Mouse (Mus musculus) lung, postnatal 36 days (tissue): ENCODE measurements around the gene Epb41l3.

Experiments used
- DNase-seq: peaks from one replicate; pipeline ENCODE4 v3.0.0; 2022; ENCODE audit warnings: mixed read lengths

Epb41l3 gene

GRCm38 (mm10) chr17:69075501-69076237, at the start of gene Epb41l3:
TSS of gene Epb41l3 (plus strand) at chr17:69075683.
- peak; percentile 83 for DNase-seq

GRCm38 (mm10) chr17:69038760-69039675, 36.5 kb upstream of the Epb41l3 start:
- no peak for DNase-seq

DNA sequence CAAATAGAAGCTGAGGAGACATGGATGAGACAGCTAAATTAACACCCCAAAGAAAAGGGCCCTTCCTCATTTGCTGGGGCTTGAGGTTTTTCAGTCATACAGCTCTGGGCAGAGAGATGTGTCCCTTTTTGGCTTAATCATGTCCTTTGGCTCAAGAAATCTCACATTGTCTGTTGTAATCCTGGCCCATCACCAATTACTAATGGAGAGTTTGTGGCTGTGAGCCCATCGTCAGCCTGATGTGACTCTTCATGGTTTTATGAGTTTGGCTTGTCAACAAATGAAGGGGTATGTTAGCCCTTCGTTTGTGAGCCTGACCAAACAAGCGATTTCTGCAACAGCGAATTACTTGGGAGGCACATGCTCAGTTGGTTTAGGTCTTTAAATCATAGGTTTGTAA, 34.0 kb upstream of the Epb41l3 start:
- DNase-seq = no peak

GRCm38 (mm10) chr17:69048826-69049225, 26.7 kb upstream of the Epb41l3 start:
- DNase-seq = peak; percentile 4

DNA sequence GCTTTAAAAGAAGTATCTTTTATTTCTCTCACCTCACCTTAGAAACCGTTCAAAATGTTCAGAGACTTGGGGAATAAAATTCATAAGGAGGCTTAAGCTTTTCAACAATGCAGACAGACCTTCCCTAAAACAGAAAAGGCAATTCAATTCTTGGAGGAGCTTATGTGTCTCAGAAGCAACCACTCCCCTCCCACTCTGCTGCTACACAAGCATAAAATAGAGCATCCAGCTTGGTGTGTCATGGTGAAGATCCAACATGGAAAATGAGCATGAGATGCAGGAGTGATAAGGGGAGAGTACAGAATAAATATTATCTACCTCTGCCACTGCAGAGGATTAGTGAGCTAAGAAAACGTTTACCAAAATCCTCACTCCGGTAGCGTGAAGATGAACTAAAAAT, 21.5 kb upstream of the Epb41l3 start:
- no peak for DNase-seq

DNA sequence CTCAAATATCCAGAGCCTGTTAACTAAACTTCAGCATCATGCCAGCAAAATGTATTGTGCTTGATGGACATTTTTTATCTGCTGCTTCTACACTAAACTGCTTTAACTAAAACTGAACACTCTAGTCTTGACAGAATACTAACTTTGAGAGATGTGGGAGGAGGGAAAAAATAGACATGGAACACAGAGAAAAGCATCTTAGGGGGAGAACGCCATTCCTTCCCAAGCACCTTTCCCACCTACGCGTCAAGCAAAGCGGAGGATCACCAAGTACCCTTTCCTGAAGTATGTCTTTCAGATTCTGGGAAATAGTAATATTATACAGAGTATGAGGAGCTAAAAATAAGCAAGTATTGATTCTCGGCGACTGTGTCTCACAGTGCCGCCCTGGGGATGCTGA, 15.7 kb upstream of the Epb41l3 start:
- no peak for DNase-seq

- no peak for DNase-seq
Observed at GRCm38 (mm10) chr17:69060388-69060787, 15.1 kb upstream of the Epb41l3 start.

- no peak for DNase-seq
Observed at GRCm38 (mm10) chr17:69061883-69062745, 13.4 kb upstream of the Epb41l3 start.

DNA sequence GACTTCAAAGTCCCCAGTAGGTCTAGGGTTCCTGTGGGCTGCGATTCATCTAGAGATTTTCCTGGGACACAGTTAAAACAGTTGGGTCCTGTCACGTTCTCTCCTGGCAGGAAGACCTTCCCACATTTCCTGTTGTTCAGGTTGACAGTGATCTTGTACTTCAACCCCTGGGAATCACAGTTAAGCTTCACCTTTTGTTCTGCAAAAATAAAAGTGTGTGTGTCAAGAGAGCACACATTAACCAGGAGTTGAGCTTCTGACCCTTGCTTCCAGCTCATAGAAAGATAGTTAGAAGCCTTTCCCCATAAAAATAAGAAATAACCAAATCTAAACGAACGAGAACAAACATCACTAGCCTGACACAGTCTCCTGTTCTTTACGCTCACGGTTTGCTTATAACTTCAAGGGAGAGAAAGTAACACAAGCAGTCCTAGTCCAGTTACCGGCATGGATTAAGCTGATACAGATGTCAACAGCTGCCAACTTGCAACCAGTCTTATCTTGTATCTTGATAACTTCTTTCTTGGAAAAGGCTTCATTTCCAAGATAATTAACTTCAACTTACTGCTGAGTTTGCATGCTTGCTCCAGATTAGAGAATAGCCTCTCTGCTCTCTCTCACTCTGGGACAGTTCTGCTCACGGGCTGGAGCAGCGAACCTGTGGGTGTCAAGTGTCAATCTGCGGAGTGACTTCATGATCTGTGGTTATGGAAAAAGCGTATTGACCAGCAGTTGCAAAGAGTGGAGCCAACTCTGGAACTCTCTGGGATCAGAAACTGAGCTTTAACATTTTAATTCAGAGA, 7.3 kb upstream of the Epb41l3 start:
- DNase-seq = no peak

- DNase-seq = no peak
Observed at GRCm38 (mm10) chr17:69074095-69074494, 1.4 kb upstream of the Epb41l3 start.

DNA sequence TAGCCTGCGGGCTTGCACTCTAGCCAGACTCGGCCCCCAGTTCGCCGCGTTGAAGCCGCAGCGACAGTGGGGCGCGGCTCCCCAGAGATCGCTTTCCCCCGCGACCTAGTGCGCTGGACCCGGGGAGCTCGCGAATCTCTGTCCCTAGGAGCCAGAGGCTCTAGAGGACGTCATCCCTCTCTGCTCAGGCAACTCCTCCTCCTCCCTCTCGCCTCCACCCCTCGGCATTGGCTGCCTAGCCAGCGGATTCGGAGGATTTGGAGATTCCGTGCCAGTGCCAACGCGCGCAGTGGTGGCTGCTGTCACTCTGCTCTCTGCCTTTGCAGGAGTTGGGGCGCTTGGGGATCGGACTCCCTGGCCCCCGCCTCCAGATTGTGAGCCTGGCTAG, 749 bp downstream of the Epb41l3 start:
- peak; percentile 40 for DNase-seq

DNA sequence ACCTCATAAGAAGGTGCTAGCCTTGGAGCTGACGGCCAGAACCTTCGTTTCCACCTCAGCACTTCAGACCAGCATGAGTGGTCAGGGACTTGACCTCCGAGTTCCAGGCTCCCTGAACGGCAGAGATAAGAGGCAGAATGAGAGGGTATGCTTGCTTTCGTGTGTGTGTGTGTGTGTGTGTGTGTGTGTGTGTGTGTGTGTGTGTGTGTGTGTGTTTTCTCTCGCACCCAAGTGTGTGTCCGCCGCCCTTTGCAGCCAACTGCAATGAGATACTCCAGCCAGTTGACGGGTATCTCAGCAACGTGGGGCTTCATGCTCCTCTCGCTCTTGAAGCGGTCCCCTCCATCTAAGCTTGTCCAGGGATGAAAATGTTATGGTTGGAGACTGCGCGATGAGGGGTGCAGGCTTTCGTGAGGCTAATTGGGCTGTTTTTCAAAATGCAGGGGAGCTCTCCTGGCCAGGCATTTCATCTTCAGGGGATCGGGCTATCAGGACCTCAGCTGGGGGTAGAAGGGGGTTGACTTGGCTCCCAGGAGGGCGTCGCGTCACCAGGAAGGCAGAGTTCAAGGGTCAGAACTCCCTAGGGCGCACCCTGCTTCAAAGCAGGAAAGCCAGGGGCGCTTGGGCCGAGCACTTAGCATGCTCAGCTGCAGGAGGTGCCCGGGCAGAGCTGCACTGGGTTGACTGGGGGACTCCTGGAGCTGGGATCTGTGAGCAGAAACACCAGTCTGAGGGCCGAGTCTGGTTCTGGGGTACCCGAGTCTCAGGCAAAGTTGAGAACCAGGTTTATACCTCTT, 1.5 kb downstream of the Epb41l3 start:
- DNase-seq = no peak

GRCm38 (mm10) chr17:69077544-69077920, 2.0 kb downstream of the Epb41l3 start:
- no peak for DNase-seq

DNA sequence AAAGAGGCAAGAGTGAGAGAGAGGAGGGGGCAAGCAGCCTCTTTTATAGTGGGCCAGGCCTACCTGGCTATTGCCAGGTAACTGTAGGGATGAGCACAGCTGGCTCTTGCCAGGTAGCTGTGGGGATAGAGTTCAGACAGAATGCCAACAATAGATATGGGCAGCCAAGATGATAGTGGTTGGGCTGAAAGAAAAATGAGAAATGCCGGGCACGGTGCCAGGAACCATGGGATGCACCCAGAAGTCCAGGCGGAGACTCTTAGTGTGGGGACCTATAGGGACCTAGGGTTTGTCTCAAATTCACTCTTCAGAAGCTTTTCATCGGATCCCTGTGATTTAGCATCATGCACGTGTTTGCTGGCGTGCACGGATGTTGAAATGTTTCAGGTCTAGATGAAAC, 6.8 kb downstream of the Epb41l3 start:
- DNase-seq = no peak

- peak; percentile 29 for DNase-seq
Observed at GRCm38 (mm10) chr17:69091618-69092017, 16.1 kb downstream of the Epb41l3 start.

DNA sequence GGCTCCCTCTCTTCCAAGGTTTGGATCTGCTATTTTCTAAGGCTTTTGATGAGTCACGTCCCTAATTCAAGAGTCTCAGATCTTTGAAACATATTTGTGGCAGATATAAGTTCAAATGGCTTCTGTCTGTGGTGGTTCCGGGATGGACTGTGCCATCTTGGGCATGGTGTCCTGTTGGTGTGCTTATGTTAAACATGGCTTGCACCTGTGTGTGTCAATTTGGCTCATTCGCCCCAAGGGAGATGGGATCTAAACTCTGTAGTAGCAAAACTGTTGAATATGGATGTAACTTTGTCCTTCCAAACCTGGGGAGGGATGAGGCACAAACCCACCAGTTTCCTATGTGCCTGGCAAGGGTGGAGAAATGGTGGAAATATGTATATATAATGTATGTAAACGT, 21.6 kb downstream of the Epb41l3 start:
- DNase-seq = no peak

- no peak for DNase-seq
Observed at GRCm38 (mm10) chr17:69097955-69098354, 22.5 kb downstream of the Epb41l3 start.

- no peak for DNase-seq
Observed at GRCm38 (mm10) chr17:69103326-69103725, 27.8 kb downstream of the Epb41l3 start.

DNA sequence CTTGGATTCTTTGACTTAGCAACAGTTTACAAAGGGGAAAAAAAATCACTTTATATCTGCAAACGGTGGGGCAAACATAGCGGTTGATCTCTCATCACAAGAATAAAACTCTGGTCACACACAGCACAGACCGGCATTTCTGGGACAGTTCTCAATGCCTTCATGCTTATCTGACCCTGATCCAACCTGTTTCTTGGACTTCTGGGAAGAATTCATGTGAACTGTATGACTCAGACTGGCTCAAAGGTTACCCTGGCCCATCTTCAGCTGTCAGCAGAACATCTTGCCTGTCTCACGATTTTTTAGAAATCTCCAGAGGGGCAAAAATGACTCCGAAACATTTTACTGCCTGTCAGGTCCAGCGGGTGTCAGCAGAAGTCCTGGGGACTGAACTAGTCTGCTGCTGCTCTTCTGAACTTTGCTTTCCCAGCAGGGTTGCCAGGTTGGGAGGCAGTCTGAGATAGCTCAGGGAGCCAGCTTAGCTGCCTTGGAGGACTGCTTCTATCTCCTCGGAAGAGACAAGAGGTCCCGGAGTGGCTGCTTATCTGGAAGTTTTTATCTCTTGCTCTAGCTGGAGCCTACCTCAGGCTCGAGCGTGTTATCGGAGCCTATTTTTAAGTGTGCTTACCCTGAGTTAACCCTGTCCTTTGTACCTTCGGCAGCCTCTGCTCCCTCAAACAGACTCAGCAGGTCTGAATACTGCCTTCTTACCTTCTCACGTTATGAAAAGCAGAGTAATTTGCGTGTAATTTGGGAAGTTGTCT, 29.7 kb downstream of the Epb41l3 start:
- DNase-seq = no peak

DNA sequence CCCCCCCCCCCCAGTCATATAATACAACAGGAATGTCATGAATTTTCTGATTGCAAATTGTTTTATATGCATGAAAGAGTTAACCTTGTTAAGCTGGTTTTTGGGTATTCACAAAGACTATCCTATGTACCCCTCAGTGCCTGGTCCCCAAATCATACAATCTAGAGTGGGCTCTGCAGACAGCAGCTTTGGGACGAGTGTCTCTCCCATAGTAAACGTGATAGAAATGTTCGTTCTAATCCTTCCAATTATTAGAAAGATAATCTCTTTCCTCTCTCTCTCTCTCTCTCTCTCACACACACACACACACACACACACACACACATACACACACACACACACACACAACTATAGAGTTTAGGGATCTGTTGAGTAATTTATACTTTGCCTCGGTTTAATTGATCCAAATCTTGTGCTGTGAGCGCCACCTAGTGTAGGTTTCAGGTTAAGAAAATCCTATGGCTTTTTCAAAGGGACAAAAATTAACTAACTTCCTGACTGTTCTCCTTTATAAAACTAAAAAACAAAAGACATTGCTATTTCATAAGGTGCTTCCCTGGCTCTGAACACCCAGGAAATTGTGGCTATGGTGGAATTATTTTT, 30.4 kb downstream of the Epb41l3 start:
- peak; percentile 78 for DNase-seq
